Mouse (Mus musculus) intestine, embryonic 16.5 days (tissue): Measurements from ENCODE around the gene Elovl6. TPM values are rescaled to one million over a fixed set of nuclear protein-coding genes. Genes with fewer than 3 reads are reported as not detected.

ENCODE experiments used
- ATAC-seq: fragments of 200-750 bp; cut with Nextera tagmentation; 2 replicates; pipeline ENCODE4 v1.8.0; 2017; ENCODE audit warnings: moderate TSS enrichment, moderate library complexity
- H3K27ac ChIP-seq: fragments of 300-500 bp; sonication (generic); 2 replicates; pipeline ENCODE4 v1.5.1; 2014; ENCODE audit warnings: mild to moderate bottlenecking, low read length
- H3K27me3 ChIP-seq: fragments of 300-500 bp; sonication (generic); replicated peaks from 2 replicates; pipeline ENCODE4 v1.6.1; 2014; ENCODE audit warnings: low read length, control low read depth, mixed read lengths; ENCODE audit not compliant: control insufficient read depth, insufficient read depth
- H3K36me3 ChIP-seq: fragments of 300-500 bp; sonication (generic); 2 replicates; pipeline ENCODE4 v1.6.1; 2014; ENCODE audit warnings: low read length, control low read depth; ENCODE audit not compliant: control insufficient read depth, insufficient read depth
- H3K4me1 ChIP-seq: fragments of 300-500 bp; sonication (generic); 2 replicates; pipeline ENCODE4 v1.6.1; 2014; ENCODE audit warnings: low read length, control low read depth, mixed read lengths; ENCODE audit not compliant: control insufficient read depth, insufficient read depth
- H3K4me2 ChIP-seq: fragments of 300-500 bp; sonication (generic); 2 replicates; pipeline ENCODE4 v1.6.1; 2014; ENCODE audit warnings: low read depth, low read length, control low read depth
- H3K4me3 ChIP-seq: fragments of 300-500 bp; sonication (generic); 2 replicates; pipeline ENCODE4 v1.5.1; 2014; ENCODE audit warnings: mild to moderate bottlenecking, low read length
- H3K9ac ChIP-seq: fragments of 300-500 bp; sonication (generic); 2 replicates; pipeline ENCODE4 v1.6.1; 2014; ENCODE audit warnings: low read depth, low read length
- H3K9me3 ChIP-seq: fragments of 300-500 bp; sonication (generic); 2 replicates; pipeline ENCODE4 v1.6.1; 2016; ENCODE audit warnings: low read length, control low read depth; ENCODE audit not compliant: control insufficient read depth
- WGBS: fragments of 180-500 bp; shearing (Covaris S2); extraction: QIAGEN DNeasy Blood & Tissue Kit; methylation state at CpG from one replicate; pipeline ENCODE4 v1.1.7; 2014; 5-methylcytosine and 5-hydroxymethylcytosine counted together
- polyA plus RNA-seq: library from polyadenylated mRNA; unstranded; fragments of >200 nt; fragmentation: Nextera tagmentation; extraction: Ambion mirVana; gene quantifications from 2 replicates; pipeline ENCODE4 v1.2.1, GENCODE M21; 2015

Gene Elovl6
- polyA plus RNA-seq, 1 experiment from 2014 or later, result 51.7 TPM

GRCm38 (mm10) chr3:129566876-129567275 is 34.7 kb downstream of the Elovl6 start:
- 76% methylated on average over 5 of the region's 5 CpGs for WGBS
- no peak for ATAC-seq
- no peak overlapping the region for H3K4me2 ChIP-seq
- 0 out of 2 replicates have a peak, but pooled peaks cover 3% of the 10 kb centered on the region for H3K36me3 ChIP-seq
- no peak overlapping the region for H3K9ac ChIP-seq
- H3K27ac ChIP-seq, result no peak overlapping the region
- H3K4me1 ChIP-seq, result no peaks in the 10 kb centered on the region; the same call in 1 of the 2 replicates
- no peaks in the 10 kb centered on the region for H3K9me3 ChIP-seq
- no peak overlapping the region for H3K4me3 ChIP-seq
- H3K27me3 ChIP-seq, result no peaks in the 10 kb centered on the region

DNA sequence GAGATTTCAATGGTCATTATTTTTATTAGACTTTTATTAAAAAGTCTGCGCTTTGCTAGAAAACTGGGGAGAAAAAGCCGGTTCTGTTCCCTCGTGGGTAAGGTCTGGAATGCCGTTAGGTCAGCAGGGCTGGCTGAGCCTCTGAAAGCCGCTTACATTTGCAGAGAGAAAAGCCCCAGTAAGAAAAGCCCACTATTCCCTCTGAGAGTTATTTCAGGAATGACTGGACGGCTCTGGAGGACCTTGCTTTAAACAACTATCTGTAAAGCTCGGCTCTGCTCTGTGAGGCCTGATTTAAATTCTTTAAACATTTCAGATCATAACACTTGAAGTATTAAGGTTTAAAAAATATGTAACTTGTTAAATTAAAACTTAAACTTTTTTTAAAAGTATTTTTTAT is 36.4 kb downstream of the Elovl6 start:
- 52% methylated on average over 7 of the region's 7 CpGs for WGBS

DNA sequence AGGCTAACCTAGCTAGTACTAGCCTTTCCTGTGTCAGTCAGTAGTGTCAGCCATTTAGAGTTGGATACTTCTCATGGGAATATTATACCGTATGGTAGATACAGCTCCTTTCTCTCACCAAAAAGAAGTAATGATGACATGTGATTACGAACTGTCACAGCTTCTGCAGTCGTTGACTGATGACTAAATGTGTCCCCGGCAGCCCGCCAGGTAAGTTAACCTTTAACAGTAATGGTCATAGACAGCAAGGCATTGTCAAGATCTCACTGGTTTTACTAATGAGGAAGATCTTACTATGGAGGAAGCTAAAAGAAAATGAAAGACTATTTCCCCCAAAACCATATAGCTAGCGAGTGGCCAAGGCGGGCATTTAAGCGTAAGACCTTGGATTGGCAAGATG is 38.8 kb downstream of the Elovl6 start:
- H3K36me3 ChIP-seq, result no peaks in the 10 kb centered on the region
- H3K4me3 ChIP-seq, result no peak overlapping the region
- no peaks in the 10 kb centered on the region for H3K9me3 ChIP-seq
- WGBS, result 75% methylated on average over 8 of the region's 8 CpGs
- H3K27me3 ChIP-seq, result no peaks in the 10 kb centered on the region
- H3K27ac ChIP-seq, result no peak overlapping the region
- ATAC-seq, result 0 out of 2 replicates have a peak, but pooled peaks have one; percentile 4
- peaks cover 5% of the 10 kb centered on the region; the same call in 1 of the 2 replicates for H3K4me1 ChIP-seq
- H3K4me2 ChIP-seq, result no peak overlapping the region
- no peak overlapping the region for H3K9ac ChIP-seq

More for the DNA sequence above, 36.4 kb downstream of the Elovl6 start:
- H3K4me3 ChIP-seq, result no peak overlapping the region
- ATAC-seq, result no peak
- peak overlapping the region; percentile 75 for H3K27ac ChIP-seq
- 0 out of 2 replicates have a peak, but pooled peaks cover 3% of the 10 kb centered on the region for H3K36me3 ChIP-seq
- no peak overlapping the region for H3K4me2 ChIP-seq
- no peak overlapping the region for H3K9ac ChIP-seq
- no peaks in the 10 kb centered on the region for H3K9me3 ChIP-seq
- H3K27me3 ChIP-seq, result no peaks in the 10 kb centered on the region
- H3K4me1 ChIP-seq, result peaks cover 1% of the 10 kb centered on the region; the same call in 1 of the 2 replicates

GRCm38 (mm10) chr3:129571642-129572041 is 39.5 kb downstream of the Elovl6 start:
- 0 out of 2 replicates have a peak overlapping the region, but pooled peaks have one; percentile 5 for H3K27ac ChIP-seq
- 80% methylated on average over 5 of the region's 5 CpGs for WGBS
- no peak overlapping the region for H3K4me2 ChIP-seq
- H3K9ac ChIP-seq, result no peak overlapping the region
- H3K9me3 ChIP-seq, result no peaks in the 10 kb centered on the region
- H3K27me3 ChIP-seq, result no peaks in the 10 kb centered on the region
- H3K4me1 ChIP-seq, result peaks cover 5% of the 10 kb centered on the region; the same call in 1 of the 2 replicates
- H3K36me3 ChIP-seq, result 0 out of 2 replicates have a peak, but pooled peaks cover 6% of the 10 kb centered on the region
- H3K4me3 ChIP-seq, result no peak overlapping the region
- ATAC-seq, result peak; percentile 67

GRCm38 (mm10) chr3:129572959-129573358 is 40.8 kb downstream of the Elovl6 start:
- Histone ChIP-seq H3K27me3 (no peaks in the 10 kb centered on the region), H3K9me3 (no peaks in the 10 kb centered on the region), H3K4me3 (no peak overlapping the region), H3K36me3 (0 out of 2 replicates have a peak, but pooled peaks cover 7% of the 10 kb centered on the region), H3K9ac (no peak overlapping the region), H3K4me2 (no peak overlapping the region), H3K27ac (no peak overlapping the region), H3K4me1 (peaks cover 5% of the 10 kb centered on the region; the same call in 1 of the 2 replicates)
- 84% methylated on average over 4 of the region's 4 CpGs for WGBS
- ATAC-seq, result no peak

DNA sequence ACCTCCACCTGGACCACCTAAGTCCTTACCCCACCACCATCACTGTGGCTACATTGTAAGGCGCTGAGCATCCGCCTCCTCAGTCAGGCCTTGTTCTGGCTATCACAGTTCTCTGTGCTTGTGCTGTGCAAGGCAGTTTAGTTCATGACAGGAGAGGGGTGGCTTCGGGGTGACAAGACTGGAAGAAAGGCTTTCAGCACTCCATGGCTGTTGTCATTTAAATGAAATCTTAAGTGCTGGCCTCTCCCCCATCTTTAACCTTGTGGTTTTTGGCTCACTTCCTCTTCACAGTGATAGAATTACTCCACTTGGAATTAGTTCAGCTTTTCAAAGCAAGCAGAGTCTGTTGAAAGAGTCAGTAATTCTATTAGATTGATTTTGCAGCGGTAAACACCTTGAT is 41.5 kb downstream of the Elovl6 start:
- Histone ChIP-seq H3K4me2 (no peak overlapping the region), H3K4me3 (no peak overlapping the region), H3K27ac (no peak overlapping the region), H3K4me1 (peaks cover 8% of the 10 kb centered on the region), H3K27me3 (no peaks in the 10 kb centered on the region), H3K9ac (no peak overlapping the region), H3K9me3 (no peaks in the 10 kb centered on the region), H3K36me3 (0 out of 2 replicates have a peak, but pooled peaks cover 7% of the 10 kb centered on the region)
- ATAC-seq, result no peak
- 84% methylated on average over 4 of the region's 4 CpGs for WGBS

DNA sequence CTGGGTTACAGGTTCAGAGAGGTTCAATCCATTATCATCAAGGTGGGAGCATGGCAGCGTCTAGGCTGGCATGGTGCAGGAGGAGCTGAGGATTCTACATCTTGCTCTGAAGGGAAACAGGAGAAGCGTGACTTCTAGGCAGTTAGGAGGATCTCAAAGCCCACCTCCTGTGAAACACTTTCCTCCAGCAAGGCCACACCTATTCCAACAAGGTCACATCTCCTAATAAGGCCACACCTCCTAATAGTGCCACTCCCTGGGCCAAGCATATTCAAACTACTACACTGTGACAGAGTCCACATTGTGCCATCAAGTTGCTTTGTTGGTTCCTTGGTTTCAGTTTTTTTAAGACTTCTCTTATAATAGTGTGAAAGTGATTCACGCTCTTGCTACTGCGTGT is 42.9 kb downstream of the Elovl6 start:
- H3K27me3 ChIP-seq, result no peaks in the 10 kb centered on the region
- WGBS, result 90% methylated on average over 4 of the region's 4 CpGs
- peak; percentile 80 for ATAC-seq

DNA sequence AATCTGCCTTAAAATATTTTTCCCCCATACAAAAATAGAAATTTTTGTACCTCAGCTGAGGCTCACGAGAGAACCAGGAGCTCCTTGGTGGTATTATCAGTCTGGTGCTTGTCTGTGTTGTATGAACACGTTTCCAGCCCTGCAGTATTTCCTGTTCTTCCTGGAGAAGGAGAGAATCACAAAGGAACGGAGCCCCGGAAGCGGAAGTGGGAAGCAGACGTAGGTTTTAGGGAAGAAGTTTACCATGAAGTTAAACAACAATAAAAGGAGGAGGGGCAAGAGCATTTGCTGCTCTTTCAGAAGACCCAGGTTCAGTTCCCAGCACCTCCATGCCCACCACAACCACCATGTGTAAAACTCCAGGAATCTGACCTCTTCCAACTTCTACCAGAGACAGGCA is 44.4 kb downstream of the Elovl6 start:
- Histone ChIP-seq H3K36me3 (0 out of 2 replicates have a peak, but pooled peaks cover 7% of the 10 kb centered on the region), H3K4me2 (no peak overlapping the region), H3K27me3 (no peaks in the 10 kb centered on the region), H3K9ac (no peak overlapping the region), H3K9me3 (no peaks in the 10 kb centered on the region), H3K4me1 (peaks cover 14% of the 10 kb centered on the region), H3K27ac (no peak overlapping the region), H3K4me3 (no peak overlapping the region)
- no peak for ATAC-seq
- WGBS, result 96% methylated on average over 6 of the region's 6 CpGs

More for the DNA sequence above, 42.9 kb downstream of the Elovl6 start:
- peaks cover 14% of the 10 kb centered on the region for H3K4me1 ChIP-seq
- no peak overlapping the region for H3K9ac ChIP-seq
- 0 out of 2 replicates have a peak, but pooled peaks cover 7% of the 10 kb centered on the region for H3K36me3 ChIP-seq
- H3K27ac ChIP-seq, result 0 out of 2 replicates have a peak overlapping the region, but pooled peaks have one; percentile 26
- no peak overlapping the region for H3K4me2 ChIP-seq
- H3K4me3 ChIP-seq, result no peak overlapping the region
- no peaks in the 10 kb centered on the region for H3K9me3 ChIP-seq

DNA sequence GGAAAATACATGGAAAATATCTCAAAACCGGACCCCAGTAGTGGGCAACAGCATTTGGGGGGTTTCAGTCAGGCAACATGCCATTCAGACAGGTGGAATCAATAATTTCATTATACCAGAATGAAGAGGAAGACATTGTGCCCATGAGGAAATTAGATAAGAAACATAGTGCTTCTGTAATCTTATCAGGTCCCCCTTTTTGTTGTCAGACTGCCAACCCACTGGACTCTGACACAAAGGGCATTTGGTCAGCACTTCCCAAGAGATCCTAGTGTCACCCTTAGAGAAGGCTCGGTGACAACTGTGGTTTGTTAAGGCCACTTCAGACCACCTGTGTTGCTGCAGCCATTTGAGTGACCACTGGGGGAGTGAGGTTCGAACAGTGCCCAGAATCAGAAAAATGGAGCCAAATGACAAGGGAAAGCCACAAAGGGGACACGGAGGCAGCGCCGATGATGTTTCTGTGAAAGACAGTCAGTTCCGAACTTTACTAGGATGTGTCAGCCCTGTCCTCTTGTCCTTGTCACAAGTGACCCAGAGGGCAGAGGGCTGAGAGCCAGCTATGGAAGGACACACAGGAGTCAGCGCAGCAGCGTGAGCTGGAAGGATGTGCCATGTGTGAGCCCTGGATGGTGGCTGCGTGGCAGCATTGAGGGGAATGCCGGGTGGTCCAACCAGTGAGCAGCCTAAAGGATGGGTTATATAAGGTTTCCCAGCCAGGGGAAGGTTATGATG is 46.8 kb downstream of the Elovl6 start:
- H3K27me3 ChIP-seq, result no peaks in the 10 kb centered on the region
- ATAC-seq, result peak; percentile 34; the same call in 1 of the 2 replicates
- H3K9me3 ChIP-seq, result no peaks in the 10 kb centered on the region
- no peak overlapping the region for H3K27ac ChIP-seq
- WGBS, result 89% methylated on average over 11 of the region's 11 CpGs
- H3K36me3 ChIP-seq, result 0 out of 2 replicates have a peak, but pooled peaks cover 7% of the 10 kb centered on the region
- peaks cover 11% of the 10 kb centered on the region for H3K4me1 ChIP-seq
- H3K4me2 ChIP-seq, result no peak overlapping the region
- no peak overlapping the region for H3K9ac ChIP-seq
- no peak overlapping the region for H3K4me3 ChIP-seq
